Mouse (Mus musculus) embryonic fibroblast, embryonic 13.5 days (primary cell): ENCODE measurements at regions not wholly inside any gene's neighbourhood (a gene's known extent, or its start where the extent isn't known, plus 50 kb on each side); places are given as distances from the start of the nearest gene placed in this dataset.

ENCODE experiments used
- CTCF ChIP-seq: IDR thresholded peaks from 2 replicates; pipeline ENCODE4 v1.5.1; 2011; ENCODE audit warnings: mild to moderate bottlenecking, control low read depth, low read length, moderate library complexity, borderline replicate concordance; ENCODE audit not compliant: insufficient read depth
- POLR2A ChIP-seq: IDR thresholded peaks from 2 replicates; pipeline ENCODE4 v1.6.1; 2011; ENCODE audit warnings: low read depth, mild to moderate bottlenecking, control low read depth, low read length, moderate library complexity

GRCm38 (mm10) chr14:25067435-25067834 lies 391.6 kb upstream of the Zmiz1 start:
- TF ChIP-seq CTCF (no peak), POLR2A (no peak)
